Mouse (Mus musculus) intestine, postnatal 0 days (tissue): ENCODE results near the gene Ptk7. TPM values are rescaled to one million over a fixed set of nuclear protein-coding genes. Genes with fewer than 3 reads are reported as not detected.
A peak's percentile ranks its signal among the peaks of the same experiment; 100 is the strongest.

Source experiments
- ATAC-seq: fragments of 200-750 bp; cut with Nextera tagmentation; 2 replicates; pipeline ENCODE4 v1.8.0; 2017; ENCODE audit warnings: mild to moderate bottlenecking, moderate TSS enrichment, moderate library complexity
- H3K27ac ChIP-seq: fragments of 300-500 bp; sonication (generic); 2 replicates; pipeline ENCODE4 v1.5.1; 2014; ENCODE audit warnings: mild to moderate bottlenecking, low read depth, low read length, moderate library complexity
- H3K27me3 ChIP-seq: fragments of 300-500 bp; sonication (generic); replicated peaks from 2 replicates; pipeline ENCODE4 v1.6.1; 2014; ENCODE audit warnings: low read length, mixed read lengths; ENCODE audit not compliant: control insufficient read depth, insufficient read depth
- H3K36me3 ChIP-seq: fragments of 300-500 bp; sonication (generic); 2 replicates; pipeline ENCODE4 v1.6.1; 2014; ENCODE audit warnings: mild to moderate bottlenecking, moderate library complexity; ENCODE audit not compliant: control insufficient read depth, insufficient read depth
- H3K4me1 ChIP-seq: fragments of 300-500 bp; sonication (generic); replicated peaks from 2 replicates; pipeline ENCODE4 v1.6.1; 2014; ENCODE audit warnings: antibody characterized with exemption, low read length, mixed read lengths; ENCODE audit not compliant: control insufficient read depth, insufficient read depth
- H3K4me2 ChIP-seq: fragments of 300-500 bp; sonication (generic); replicated peaks from 2 replicates; pipeline ENCODE4 v1.6.1; 2014; ENCODE audit warnings: low read depth, mild to moderate bottlenecking, moderate library complexity
- H3K4me3 ChIP-seq: fragments of 300-500 bp; sonication (generic); 2 replicates; pipeline ENCODE4 v1.5.1; 2014; ENCODE audit warnings: low read depth, low read length
- H3K9ac ChIP-seq: fragments of 300-500 bp; sonication (generic); 2 replicates; pipeline ENCODE4 v1.6.1; 2014; ENCODE audit warnings: mild to moderate bottlenecking, low read depth, low read length
- H3K9me3 ChIP-seq: fragments of 300-500 bp; sonication (generic); 2 replicates; pipeline ENCODE4 v1.6.1; 2016; ENCODE audit warnings: mixed run types; ENCODE audit not compliant: control insufficient read depth
- CTCF ChIP-seq: sonication (generic); IDR thresholded peaks from 2 replicates; pipeline ENCODE4 v1.5.1; 2016; ENCODE audit warnings: low read depth, mild to moderate bottlenecking, control low read depth, antibody characterized with exemption, moderate library complexity
- WGBS: fragments of 180-500 bp; shearing (Covaris S2); extraction: QIAGEN DNeasy Blood & Tissue Kit; methylation state at CpG from one replicate; pipeline ENCODE4 v1.1.7; 2014; 5-methylcytosine and 5-hydroxymethylcytosine counted together
- polyA plus RNA-seq: library from polyadenylated mRNA; unstranded; fragments of >200 nt; fragmentation: Nextera tagmentation; extraction: Ambion mirVana; gene quantifications from 2 replicates; pipeline ENCODE4 v1.2.1, GENCODE M21; 2015

Ptk7 gene
- polyA plus RNA-seq, 1 experiment from 2014 or later, result 14.7 TPM

DNA sequence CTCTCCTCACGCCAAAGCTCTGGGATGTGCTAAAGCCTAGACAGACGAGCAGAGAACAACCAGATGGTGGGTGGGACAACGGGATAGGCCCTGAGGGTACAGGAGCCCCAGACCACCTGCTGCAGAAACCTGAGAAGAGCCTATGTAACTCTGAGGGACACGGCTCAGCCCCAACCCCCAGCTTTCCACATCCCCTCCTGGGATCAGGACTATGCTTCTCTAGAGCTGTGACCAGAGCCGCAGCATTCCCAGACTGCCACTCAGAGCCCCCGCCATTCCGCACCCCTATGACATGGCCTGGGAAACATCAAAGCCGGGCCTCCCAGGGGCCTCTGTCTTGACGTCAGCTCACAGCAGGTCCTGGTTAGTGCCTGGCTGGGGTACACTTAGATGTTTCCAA is 34.7 kb downstream of the Ptk7 start:
- no peak overlapping the region for H3K4me2 ChIP-seq
- H3K27ac ChIP-seq, result no peak overlapping the region
- no peaks in the 10 kb centered on the region for H3K9me3 ChIP-seq
- peaks cover 7% of the 10 kb centered on the region; the same call in 1 of the 2 replicates for H3K36me3 ChIP-seq
- no peak overlapping the region for H3K4me3 ChIP-seq
- H3K4me1 ChIP-seq, result no peaks in the 10 kb centered on the region; the same call in 1 of the 2 replicates
- H3K9ac ChIP-seq, result no peak overlapping the region
- WGBS, result 61% methylated on average over 9 of the region's 9 CpGs
- no peaks in the 10 kb centered on the region for H3K27me3 ChIP-seq
- peak; percentile 20; the same call in 1 of the 2 replicates for ATAC-seq
- TF ChIP-seq CTCF, result no peak

DNA sequence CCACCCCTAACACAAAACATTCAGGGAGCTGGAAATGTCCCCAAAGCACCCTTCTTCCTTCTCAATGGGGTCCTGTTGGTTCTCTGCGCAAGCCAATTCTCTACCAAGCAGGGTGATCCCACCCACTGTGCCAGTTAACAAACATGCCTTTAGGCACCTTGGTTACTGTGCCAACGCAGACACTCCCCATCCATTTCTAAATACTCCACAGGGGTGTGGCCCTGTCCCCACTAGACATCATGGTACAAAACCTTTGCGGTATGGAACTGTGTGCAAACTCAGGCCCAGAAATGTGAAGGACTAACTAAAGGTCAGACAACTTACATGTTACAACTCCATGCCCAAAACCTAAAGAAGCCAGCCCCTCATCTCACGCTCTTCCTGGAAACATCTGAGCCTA is 36.2 kb downstream of the Ptk7 start:
- no peak overlapping the region for H3K27ac ChIP-seq
- ATAC-seq, result no peak
- H3K9ac ChIP-seq, result no peak overlapping the region
- TF ChIP-seq CTCF, result no peak
- H3K4me1 ChIP-seq, result no peaks in the 10 kb centered on the region; the same call in 1 of the 2 replicates
- H3K4me3 ChIP-seq, result no peak overlapping the region
- no peaks in the 10 kb centered on the region for H3K9me3 ChIP-seq
- no peak overlapping the region for H3K4me2 ChIP-seq
- H3K36me3 ChIP-seq, result peaks cover 13% of the 10 kb centered on the region
- no peaks in the 10 kb centered on the region for H3K27me3 ChIP-seq
- WGBS, result 79% methylated on average over 4 of the region's 4 CpGs

- Histone ChIP-seq H3K4me1 (no peaks in the 10 kb centered on the region; the same call in 1 of the 2 replicates), H3K27me3 (no peaks in the 10 kb centered on the region), H3K4me3 (no peak overlapping the region), H3K4me2 (no peak overlapping the region), H3K36me3 (peaks cover 20% of the 10 kb centered on the region), H3K9me3 (no peaks in the 10 kb centered on the region), H3K27ac (no peak overlapping the region), H3K9ac (no peak overlapping the region)
- no peak for ATAC-seq
- no peak for TF ChIP-seq CTCF
- WGBS, result 73% methylated on average over 19 of the region's 19 CpGs
These were observed 37.9 kb downstream of the Ptk7 start for GRCm38 (mm10) chr17:46591406-46591805.

GRCm38 (mm10) chr17:46590439-46590838 is 38.9 kb downstream of the Ptk7 start:
- peaks cover 25% of the 10 kb centered on the region for H3K36me3 ChIP-seq
- no peaks in the 10 kb centered on the region for H3K9me3 ChIP-seq
- no peaks in the 10 kb centered on the region for H3K27me3 ChIP-seq
- no peak overlapping the region for H3K9ac ChIP-seq
- no peak overlapping the region for H3K27ac ChIP-seq
- no peak overlapping the region for H3K4me2 ChIP-seq
- no peak overlapping the region for H3K4me3 ChIP-seq
- WGBS, result 56% methylated on average over 7 of the region's 7 CpGs
- no peaks in the 10 kb centered on the region; the same call in 1 of the 2 replicates for H3K4me1 ChIP-seq
- ATAC-seq, result no peak; the same call in 1 of the 2 replicates
- no peak for TF ChIP-seq CTCF

- peak; percentile 47 for TF ChIP-seq CTCF
- H3K27ac ChIP-seq, result peak overlapping the region; percentile 21; the same call in 1 of the 2 replicates
- H3K9me3 ChIP-seq, result no peaks in the 10 kb centered on the region
- H3K4me3 ChIP-seq, result no peak overlapping the region
- 87% methylated on average over 16 of the region's 16 CpGs for WGBS
- H3K36me3 ChIP-seq, result peaks cover 25% of the 10 kb centered on the region
- no peak overlapping the region for H3K4me2 ChIP-seq
- no peak for ATAC-seq
- H3K9ac ChIP-seq, result no peak overlapping the region
- no peaks in the 10 kb centered on the region for H3K27me3 ChIP-seq
- no peaks in the 10 kb centered on the region; the same call in 1 of the 2 replicates for H3K4me1 ChIP-seq
These were observed 39.5 kb downstream of the Ptk7 start for GRCm38 (mm10) chr17:46589635-46590314.

DNA sequence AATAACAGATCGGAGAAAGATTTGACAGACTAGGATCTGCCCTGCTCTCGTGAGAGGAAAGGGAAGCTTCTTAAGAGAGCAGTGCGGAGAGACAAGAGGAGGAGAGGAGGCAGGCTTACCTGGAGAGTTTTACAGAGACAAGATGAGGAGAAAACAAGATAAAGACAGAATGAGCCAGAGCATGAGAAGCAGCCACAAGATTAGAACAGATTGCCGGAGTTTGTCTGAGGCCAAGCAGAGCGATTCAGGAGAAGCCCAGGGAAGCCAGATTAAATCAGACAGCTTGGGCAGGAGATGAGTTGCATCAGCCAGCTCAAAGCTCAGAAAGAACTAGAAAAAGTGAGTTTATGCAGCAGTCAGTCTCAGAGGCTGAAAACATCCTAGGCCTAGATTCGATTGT is 40.4 kb downstream of the Ptk7 start:
- Histone ChIP-seq H3K4me1 (no peaks in the 10 kb centered on the region; the same call in 1 of the 2 replicates), H3K36me3 (peaks cover 25% of the 10 kb centered on the region), H3K27ac (no peak overlapping the region), H3K9ac (no peak overlapping the region), H3K9me3 (no peaks in the 10 kb centered on the region), H3K27me3 (no peaks in the 10 kb centered on the region), H3K4me2 (no peak overlapping the region), H3K4me3 (no peak overlapping the region)
- ATAC-seq, result no peak
- TF ChIP-seq CTCF, result no peak
- 96% methylated on average over 6 of the region's 6 CpGs for WGBS
